Mouse (Mus musculus): ENCODE data around the gene Gtf2h4.

The Gtf2h4 gene

GRCm38 (mm10) chr17:35697759-35698500 lies 24.4 kb upstream of the Gtf2h4 start:
- DNase-seq (ENCODE audit: extremely low read depth, low read depth, low spot score), result peak; percentile 88

GRCm38 (mm10) chr17:35697429-35697758 lies 23.9 kb upstream of the Gtf2h4 start:
- DNase-seq (ENCODE audit: extremely low read depth, low read depth, low spot score), result no peak

GRCm38 (mm10) chr17:35696691-35697090 lies 23.2 kb upstream of the Gtf2h4 start:
- no peak for DNase-seq (ENCODE audit: extremely low read depth, low read depth, low spot score)

DNA sequence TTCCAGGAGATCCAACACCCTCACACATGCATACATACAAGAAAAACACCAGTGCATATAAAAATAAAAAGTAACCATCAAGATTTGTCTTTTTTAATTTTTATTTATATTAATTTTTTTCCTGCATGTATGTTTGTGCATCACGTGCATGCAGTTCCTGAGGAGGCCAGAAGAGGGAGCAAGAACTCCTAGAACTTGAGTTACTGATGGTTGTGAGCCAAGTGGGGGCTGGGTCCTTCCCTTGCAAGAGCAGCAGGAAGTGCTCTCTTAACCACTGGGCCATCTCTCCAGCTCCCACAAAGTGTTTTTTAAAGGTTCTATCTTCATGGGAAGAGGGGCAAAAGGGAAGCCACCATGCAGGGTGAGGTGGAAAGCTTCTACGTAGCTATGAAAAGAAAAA lies 21.8 kb upstream of the Gtf2h4 start:
- DNase-seq (ENCODE audit: extremely low read depth, low read depth, low spot score), result no peak

- no peak for DNase-seq (ENCODE audit: extremely low read depth, low read depth, low spot score)
Observed at GRCm38 (mm10) chr17:35693906-35694305, 20.4 kb upstream of the Gtf2h4 start.

GRCm38 (mm10) chr17:35692368-35692767 lies 18.8 kb upstream of the Gtf2h4 start:
- DNase-seq (ENCODE audit: extremely low read depth, low read depth, low spot score), result no peak

GRCm38 (mm10) chr17:35691811-35692210 lies 18.3 kb upstream of the Gtf2h4 start:
- DNase-seq (ENCODE audit: extremely low read depth, low read depth, low spot score), result no peak

GRCm38 (mm10) chr17:35689936-35690645 lies 16.6 kb upstream of the Gtf2h4 start:
- DNase-seq (ENCODE audit: extremely low read depth, low read depth, low spot score), result no peak

- no peak for DNase-seq (ENCODE audit: extremely low read depth, low read depth, low spot score)
Observed at GRCm38 (mm10) chr17:35688347-35689175, 15.0 kb upstream of the Gtf2h4 start.

DNA sequence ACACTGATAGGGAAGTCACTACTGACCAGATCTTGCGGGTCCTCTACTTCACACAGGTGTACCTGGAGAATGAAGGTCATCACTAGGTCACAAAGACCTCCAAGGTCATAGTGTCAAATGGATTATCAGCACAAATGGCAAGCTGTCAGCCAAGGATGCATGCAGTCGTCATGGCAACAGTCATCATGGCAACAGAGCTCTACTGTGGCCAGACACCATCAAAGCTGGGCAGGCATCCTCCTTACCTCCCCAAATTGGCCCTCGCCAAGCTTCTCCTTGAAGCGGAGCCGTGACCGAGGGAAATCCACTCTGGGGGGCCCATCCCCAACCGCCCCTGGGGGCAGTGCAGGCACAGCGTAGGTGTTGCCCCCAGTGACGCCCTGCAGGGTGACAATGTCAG lies 11.5 kb upstream of the Gtf2h4 start:
- DNase-seq (ENCODE audit: extremely low read depth, low read depth, low spot score), result no peak

- no peak for DNase-seq (ENCODE audit: extremely low read depth, low read depth, low spot score)
Observed at GRCm38 (mm10) chr17:35681986-35682385, 8.4 kb upstream of the Gtf2h4 start.

DNA sequence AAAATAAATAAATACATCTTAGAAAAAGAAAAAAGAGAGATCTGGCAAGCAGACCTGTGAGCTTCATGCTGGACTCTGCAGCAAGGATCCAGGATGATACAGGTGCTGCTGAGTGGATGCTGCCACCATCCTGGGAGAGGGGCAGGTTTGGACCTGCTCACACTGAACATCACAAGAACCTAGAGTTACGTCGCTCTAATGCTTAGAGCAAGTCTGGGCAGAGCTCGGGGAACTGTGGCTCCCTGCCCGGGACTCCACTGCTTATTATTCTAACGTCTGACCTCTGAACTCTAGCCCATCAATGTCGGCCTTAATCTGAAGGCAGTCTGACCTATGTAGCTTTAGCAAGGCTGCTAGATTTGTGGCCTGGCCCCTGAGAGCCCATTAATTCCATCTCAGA lies 7.1 kb upstream of the Gtf2h4 start:
- no peak for DNase-seq (ENCODE audit: extremely low read depth, low read depth, low spot score)

DNA sequence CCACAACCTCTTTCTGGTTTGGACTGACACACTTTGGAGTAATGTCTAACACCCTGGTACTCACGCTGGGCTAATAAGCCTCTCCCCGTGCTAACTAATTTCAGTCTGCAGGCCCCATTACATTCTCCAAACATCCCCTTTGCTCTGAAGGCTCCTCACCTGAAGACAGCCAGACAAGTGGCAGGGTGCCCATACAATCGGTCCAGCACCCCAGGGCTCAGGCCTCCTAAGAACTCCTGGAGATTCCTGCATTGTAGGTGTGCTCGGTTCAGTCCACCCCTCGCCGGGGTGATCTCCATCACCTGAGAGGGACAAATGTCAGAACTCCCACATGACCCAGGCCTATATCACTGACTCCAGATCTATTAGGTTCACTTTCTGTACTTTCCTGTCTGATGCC lies 1.0 kb downstream of the Gtf2h4 start:
- DNase-seq (ENCODE audit: extremely low read depth, low read depth, low spot score), result no peak

GRCm38 (mm10) chr17:35671846-35672245 lies 1.7 kb downstream of the Gtf2h4 start:
- DNase-seq (ENCODE audit: extremely low read depth, low read depth, low spot score), result no peak

DNA sequence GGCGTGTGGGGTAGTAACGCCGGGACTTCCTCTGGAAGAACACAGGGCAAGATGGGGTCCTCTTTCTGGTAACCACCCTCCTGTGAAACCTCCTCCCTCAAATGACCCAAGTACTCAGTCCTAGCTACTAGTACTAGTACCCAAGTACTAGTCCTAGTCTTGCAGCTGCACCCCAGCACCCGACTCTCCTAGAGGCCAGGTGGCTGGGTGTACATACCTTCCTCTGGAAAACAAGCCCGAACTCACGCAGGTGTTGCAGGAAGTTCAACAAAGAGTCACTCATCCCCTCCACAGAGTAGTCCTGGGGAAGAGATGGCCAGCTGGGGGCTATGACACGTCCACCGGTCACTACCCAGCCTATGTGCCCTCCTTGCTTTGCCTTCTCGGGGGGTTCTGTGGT lies 3.8 kb downstream of the Gtf2h4 start:
- DNase-seq (ENCODE audit: extremely low read depth, low read depth, low spot score), result no peak

GRCm38 (mm10) chr17:35667334-35668065 lies 6.0 kb downstream of the Gtf2h4 start, which contains the start of gene Vars2:
Gene Vars2 (minus strand): TSS chr17:35667592.
- no peak for DNase-seq (ENCODE audit: extremely low read depth, low read depth, low spot score)

DNA sequence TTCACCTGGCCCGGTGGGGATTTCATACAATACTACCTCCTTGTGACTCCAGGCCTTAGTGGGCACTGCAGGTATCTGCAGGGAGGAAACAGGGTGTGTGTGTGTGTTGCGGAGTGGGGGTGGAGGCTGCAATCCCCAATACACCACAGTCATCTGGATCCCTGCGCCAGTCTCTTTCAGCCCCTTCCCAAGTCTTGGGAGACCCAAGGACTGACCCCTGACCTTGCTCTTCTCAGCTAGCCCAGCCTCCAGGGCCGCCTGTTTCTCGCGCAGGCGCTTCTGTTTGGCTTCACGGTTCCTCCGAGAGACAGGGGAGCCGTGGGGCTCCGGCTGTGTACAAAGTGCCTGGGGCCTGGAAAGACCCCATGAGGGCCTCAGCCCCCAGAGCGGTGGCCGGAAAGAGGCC lies 6.7 kb downstream of the Gtf2h4 start:
- no peak for DNase-seq (ENCODE audit: extremely low read depth, low read depth, low spot score)

DNA sequence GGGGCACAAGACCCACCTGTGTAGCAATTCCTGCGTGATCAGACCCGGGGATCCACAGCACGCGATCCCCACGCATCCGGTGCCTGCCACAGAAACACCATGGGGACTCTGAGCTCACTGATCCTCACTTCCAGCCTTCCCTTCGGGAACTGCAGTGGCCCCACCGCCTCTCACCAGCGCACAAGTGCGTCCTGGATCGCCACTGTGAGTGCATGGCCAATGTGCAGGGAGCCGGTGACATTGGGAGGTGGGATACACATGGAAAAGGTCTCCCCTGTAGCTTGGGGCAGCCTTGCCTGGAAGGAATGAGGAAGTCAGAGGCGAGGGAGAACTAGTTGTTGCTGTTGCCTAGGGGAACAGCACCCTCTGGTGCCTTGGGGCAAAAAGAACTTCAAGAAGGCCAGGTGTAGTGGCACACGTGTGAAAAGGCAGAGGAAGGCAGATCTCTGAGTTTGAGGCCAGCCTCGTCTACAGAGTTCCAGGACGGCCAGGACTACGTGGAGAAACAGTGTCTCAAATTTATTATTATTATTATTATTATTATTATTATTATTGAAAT lies 7.5 kb downstream of the Gtf2h4 start:
- no peak for DNase-seq (ENCODE audit: extremely low read depth, low read depth, low spot score)

DNA sequence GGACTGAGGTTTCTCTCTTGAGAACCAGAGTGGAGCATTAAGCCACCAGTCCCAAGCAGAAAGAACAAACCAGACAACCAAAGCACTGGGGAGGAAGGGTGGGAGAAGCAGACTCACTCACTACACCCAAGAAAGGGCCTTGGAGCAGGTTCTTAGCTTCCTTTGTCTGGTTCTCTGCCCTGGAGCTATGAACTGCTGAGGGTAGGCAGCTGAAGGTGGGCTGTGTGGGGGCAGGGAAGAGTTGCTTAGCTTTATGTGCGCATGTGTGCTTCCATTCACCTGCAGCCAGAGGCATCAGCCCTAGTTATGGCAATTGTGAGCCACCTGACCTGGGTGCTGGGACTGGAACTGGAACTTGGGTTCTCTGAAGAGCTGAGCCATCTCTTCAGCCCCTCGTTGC lies 20.5 kb downstream of the Gtf2h4 start:
- no peak for DNase-seq (ENCODE audit: extremely low read depth, low read depth, low spot score)

DNA sequence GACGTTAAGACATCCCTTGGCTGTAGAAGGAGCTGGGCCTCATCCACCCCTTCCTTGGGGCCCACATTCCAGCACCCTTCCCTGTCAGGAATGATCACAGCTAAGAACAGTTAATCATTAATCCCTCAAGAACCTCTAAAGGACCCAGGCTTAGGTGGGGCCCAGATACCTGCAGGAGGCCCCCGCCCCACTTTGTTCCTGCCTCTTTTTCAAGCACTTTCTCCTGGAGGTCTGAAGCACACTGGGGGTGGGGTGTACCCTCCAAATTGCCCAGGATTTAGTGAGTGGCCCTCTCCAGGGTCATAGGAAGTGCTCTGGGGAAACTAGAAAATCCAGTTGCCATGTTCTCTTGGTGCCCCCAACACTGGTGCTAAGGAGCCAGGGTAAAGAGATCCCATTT lies 24.1 kb downstream of the Gtf2h4 start:
- no peak for DNase-seq (ENCODE audit: extremely low read depth, low read depth, low spot score)
